Mouse (Mus musculus): ENCODE measurements at regions not wholly inside any gene's neighbourhood (a gene's known extent, or its start where the extent isn't known, plus 50 kb on each side); places are given as distances from the start of the nearest gene placed in this dataset.

DNA sequence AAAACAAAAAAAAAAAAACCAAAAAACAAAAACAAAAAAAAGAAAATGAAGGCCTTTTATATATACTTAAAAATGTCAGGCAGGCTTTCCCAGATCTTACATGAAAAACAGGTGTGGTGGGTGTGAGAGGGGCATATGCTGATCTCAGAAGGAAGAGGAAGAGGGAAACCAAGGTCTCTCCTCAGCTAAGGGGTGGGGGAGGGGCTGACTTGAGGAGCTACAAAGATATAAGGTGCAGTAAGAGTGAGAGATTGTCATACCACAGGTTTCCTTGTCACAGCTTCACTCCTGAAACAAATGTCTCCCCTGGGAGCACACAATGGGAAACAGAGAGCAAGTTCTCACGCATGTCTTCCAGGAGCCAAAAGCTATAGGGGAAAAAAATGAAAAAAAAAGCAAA is 440.0 kb downstream of the Tns3 start:
- DNase-seq (ENCODE audit: low spot score) = no peak

DNA sequence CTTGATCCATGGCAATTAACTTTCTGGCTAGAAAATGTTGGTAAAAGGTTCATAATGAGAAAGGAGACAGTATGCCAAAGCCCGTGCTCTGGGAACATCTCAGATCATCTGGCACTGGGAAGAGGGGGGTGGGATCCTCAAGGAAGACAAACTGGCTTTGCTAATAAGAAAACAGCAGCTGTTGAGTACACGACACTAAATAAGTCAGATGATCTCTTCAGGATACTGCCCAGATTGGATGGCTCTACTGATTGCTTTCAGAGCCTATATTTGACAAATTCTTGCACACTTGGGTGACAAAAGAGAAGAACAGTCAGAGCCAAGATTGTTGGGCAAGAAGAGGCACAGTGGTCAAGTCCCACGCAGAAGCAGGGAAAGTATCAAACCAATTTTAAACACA is 443.7 kb downstream of the Tns3 start:
- no peak for DNase-seq (ENCODE audit: low spot score)

DNA sequence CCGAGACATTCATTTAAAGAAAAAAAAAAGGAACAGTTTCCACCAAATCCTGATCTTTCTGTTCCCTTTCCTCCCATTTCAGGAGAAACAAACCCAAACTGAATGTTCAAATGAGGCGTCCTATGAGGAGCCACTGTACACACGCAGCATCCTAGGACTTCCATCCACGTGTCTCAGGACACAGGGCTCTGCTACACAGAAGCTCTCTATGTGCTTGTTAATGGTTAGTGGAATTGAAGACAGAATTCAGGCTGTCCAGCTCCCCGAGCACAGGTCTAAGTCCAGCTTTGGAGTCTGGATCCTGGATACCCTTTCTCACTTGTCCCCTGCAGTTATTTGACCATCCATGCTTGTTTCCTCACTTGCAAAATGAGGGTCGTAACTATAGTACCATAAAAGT is 444.4 kb downstream of the Tns3 start:
- no peak for DNase-seq (ENCODE audit: low spot score)

DNA sequence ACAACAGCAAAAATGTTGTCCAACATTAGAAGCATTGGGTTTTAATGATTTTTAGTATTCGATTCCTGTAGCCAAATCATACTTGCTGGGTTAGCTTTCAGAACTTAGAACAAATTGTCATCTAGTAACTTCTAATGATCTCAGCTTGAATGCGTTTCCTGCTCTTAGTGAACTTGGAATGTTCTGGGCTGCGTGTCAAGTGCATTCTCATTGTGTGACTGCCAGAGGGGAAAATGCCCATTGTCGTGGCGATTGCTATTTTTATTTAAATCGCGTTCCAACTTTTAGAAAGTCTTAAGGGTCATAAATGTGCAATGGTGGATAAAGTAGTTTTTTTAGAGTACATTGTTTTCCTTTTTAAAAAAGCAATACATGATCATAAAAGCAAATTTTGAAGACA is 448.7 kb downstream of the Tns3 start:
- no peak for DNase-seq (ENCODE audit: low spot score)

DNA sequence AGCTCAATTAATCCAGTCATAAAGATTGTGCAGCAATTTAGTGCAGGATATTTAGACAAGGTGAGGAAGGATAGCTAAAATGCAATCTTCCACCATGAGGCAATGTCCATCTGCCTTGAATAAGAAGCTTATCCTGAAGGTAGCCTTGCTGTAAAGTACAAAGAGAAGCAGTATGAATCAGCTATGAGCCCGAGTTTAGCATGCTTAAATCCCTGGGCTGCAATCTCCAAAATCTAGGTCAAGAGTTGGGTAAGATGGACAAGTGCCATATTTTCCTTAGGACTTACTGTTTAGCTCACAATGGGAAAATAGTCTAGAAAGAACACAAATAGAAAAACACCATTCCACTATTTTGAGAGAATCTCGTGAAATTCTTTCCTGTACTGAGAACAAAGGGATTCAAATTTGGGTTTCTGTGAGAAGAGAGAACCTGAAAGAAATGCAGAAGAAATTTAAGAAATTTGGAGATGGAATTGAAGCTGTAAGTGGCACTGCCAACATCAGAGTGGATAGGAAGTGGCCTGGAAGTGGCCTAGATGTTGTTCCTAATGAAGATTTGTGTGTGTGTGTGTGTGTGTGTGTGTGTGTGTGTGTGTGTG is 449.9 kb downstream of the Tns3 start:
- DNase-seq (ENCODE audit: low spot score) = no peak

DNA sequence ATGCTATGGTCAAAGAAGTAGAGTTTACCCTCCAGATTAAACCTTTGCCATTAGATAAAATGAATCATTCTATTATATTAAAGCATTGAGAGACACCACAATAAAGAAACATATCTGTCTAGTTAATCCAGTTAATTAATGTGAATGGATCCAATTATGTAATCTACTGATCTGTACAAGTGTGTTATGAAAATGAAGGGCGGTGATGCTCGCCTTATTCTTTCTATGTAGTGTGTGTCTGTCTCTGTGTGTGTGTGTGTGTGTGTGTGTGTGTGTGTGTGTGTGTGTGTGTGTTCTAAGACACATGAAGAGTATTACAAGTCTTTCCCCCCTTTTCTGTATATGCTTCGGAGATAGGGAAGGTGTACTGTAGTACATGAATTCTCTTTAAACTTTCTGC is 451.2 kb downstream of the Tns3 start:
- no peak for DNase-seq (ENCODE audit: low spot score)

DNA sequence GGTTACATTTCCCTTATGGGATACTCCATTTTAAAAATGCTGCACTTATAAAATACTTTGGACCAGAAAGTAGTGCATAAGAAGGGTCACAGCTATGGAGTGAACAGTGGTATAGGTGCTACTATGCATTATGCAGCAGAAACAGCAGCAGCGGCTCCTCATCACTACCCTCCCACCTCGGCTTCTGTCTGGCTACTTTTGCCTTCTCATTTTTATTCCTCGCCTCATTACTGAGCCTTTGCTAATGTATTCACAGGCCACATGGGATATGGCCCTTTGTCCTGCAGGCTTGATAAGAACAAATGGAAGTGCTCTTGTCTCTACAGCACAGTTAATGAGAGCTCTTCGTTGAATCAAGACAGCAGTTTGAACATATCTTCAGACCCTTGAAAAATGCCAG is 451.6 kb downstream of the Tns3 start:
- no peak for DNase-seq (ENCODE audit: low spot score)

DNA sequence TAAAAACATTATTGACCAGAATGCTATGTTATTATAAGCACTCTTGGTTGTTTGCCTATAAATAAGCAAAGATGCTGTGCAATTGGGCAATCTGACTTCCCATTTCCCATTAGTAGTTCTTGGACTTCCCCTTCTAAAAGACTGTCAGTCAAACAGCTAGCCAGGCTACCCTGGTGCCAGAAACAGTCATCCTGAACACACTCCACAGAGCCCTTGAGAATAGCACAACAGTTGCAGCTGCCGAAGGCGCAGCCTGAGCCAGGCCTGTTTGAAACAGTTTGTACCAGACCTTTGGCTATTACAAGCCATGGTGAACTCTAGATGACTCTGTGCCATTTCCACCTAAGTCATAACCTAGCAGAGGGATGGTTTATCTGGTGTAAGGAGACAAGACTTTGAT is 455.3 kb downstream of the Tns3 start:
- DNase-seq (ENCODE audit: low spot score) = no peak

DNA sequence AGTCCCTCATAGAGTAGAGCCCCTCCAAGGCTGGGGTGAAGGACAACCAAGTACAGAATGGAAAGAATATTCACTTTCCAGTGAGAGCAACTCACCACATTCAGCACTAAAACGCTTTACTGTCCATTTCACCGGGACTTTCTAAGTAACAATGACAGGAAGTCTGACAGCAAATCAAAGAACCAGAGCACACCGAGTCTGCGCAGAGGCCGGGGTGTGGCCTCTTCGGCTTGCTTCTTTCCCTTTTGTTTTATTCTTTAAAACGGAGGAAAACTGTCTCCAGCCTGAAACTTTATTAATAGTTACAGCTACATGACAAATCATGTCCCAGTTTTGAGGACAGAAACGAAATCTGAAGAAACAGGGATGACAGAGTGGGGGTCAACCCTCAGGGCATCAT is 465.0 kb downstream of the Tns3 start:
- DNase-seq (ENCODE audit: low spot score) = no peak

All from ovary, adult 18-20 months (tissue).